Mouse (Mus musculus) CH12.LX (cell line): ENCODE data around the gene 1190005I06Rik. TPM values are rescaled to one million over a fixed set of nuclear protein-coding genes. Genes with fewer than 3 reads are reported as not detected.

Experiments used
- DNase-seq: peaks from one replicate; pipeline ENCODE4 v3.0.0-alpha.2; 2013; ENCODE audit errors: extremely low read depth
- H3K27ac ChIP-seq: 2 replicates; pipeline ENCODE4 v1.5.1; 2012; ENCODE audit warnings: low read depth, mild to moderate bottlenecking, control low read depth, moderate library complexity; ENCODE audit not compliant: insufficient read depth
- H3K27me3 ChIP-seq: replicated peaks from 2 replicates; pipeline ENCODE3; 2012; ENCODE audit warnings: inconsistent platforms
- H3K36me3 ChIP-seq, 2 experiments: replicated peaks in 1 of 2; 2 replicates each; pipeline versions ENCODE3 to v1.6.1; 2012; ENCODE audit warnings: inconsistent platforms in 1 of 2, low read length in 1 of 2, mild to moderate bottlenecking in 1 of 2, mixed read lengths in 1 of 2, moderate library complexity in 1 of 2; ENCODE audit not compliant: control insufficient read depth in 1 of 2, insufficient read depth in 1 of 2
- H3K4me1 ChIP-seq, 2 experiments: 2 replicates each; pipeline ENCODE4 v1.6.1; 2012; ENCODE audit warnings: inconsistent platforms in 1 of 2, moderate library complexity in 1 of 2; ENCODE audit not compliant: insufficient read depth in 2 of 2, control insufficient read depth in 1 of 2
- H3K4me2 ChIP-seq: 2 replicates; pipeline ENCODE4 v1.6.1; 2012; ENCODE audit warnings: low read depth, mild to moderate bottlenecking, control low read depth; ENCODE audit not compliant: poor library complexity, insufficient read depth, severe bottlenecking
- H3K4me3 ChIP-seq, 3 experiments: fragments of 150-350 bp in 1 of 3; sonication (generic) in 1 of 3; replicated peaks in 1 of 3; 2 replicates each; pipeline versions ENCODE3 to v1.5.1; 2011 to 2012; ENCODE audit warnings: low read depth in 2 of 3, low read length in 2 of 3, mild to moderate bottlenecking in 2 of 3, moderate library complexity in 2 of 3, control low read depth in 1 of 3, improper control_type of control experiment in 1 of 3, inconsistent platforms in 1 of 3, mixed read lengths in 1 of 3; ENCODE audit not compliant: poor library complexity in 1 of 3
- H3K79me2 ChIP-seq: replicated peaks from 2 replicates; pipeline ENCODE4 v1.6.1; 2012; ENCODE audit warnings: mild to moderate bottlenecking, moderate library complexity; ENCODE audit not compliant: control insufficient read depth, poor library complexity, insufficient read depth, severe bottlenecking; ENCODE audit errors: extremely low read depth
- H3K9ac ChIP-seq: 2 replicates; pipeline ENCODE4 v1.6.1; 2012; ENCODE audit warnings: low read depth, mild to moderate bottlenecking, control low read depth, moderate library complexity; ENCODE audit not compliant: insufficient read depth
- H3K9me3 ChIP-seq: replicated peaks from 2 replicates; pipeline ENCODE3; 2012; ENCODE audit warnings: low read length, inconsistent platforms, mixed read lengths
- BHLHE40 ChIP-seq: IDR thresholded peaks from 2 replicates; pipeline ENCODE4 v1.6.1; 2011; ENCODE audit warnings: mild to moderate bottlenecking, low read depth, low read length, improper control_type of control experiment
- CHD2 ChIP-seq: IDR thresholded peaks from 2 replicates; pipeline ENCODE4 v1.6.1; 2011; ENCODE audit warnings: low read length, improper control_type of control experiment
- E2F4 ChIP-seq: IDR thresholded peaks from 2 replicates; pipeline ENCODE4 v1.6.1; 2011; ENCODE audit warnings: low read depth, low read length, improper control_type of control experiment; ENCODE audit not compliant: insufficient replicate concordance
- ELF1 ChIP-seq: IDR thresholded peaks from 2 replicates; pipeline ENCODE4 v1.6.1; 2014; ENCODE audit warnings: low read depth, mild to moderate bottlenecking, inconsistent platforms, low read length, improper control_type of control experiment
- EP300 ChIP-seq: IDR thresholded peaks from 2 replicates; pipeline ENCODE4 v1.6.1; 2011; ENCODE audit warnings: low read length, improper control_type of control experiment
- GABPA ChIP-seq: IDR thresholded peaks from 2 replicates; pipeline ENCODE4 v1.6.1; 2012; ENCODE audit warnings: low read depth, low read length, improper control_type of control experiment, inconsistent platforms; ENCODE audit not compliant: insufficient replicate concordance
- HCFC1 ChIP-seq: IDR thresholded peaks from 2 replicates; pipeline ENCODE4 v1.6.1; 2012; ENCODE audit warnings: low read depth, mild to moderate bottlenecking, inconsistent platforms, low read length, improper control_type of control experiment
- IRF4 ChIP-seq: IDR thresholded peaks from 2 replicates; pipeline ENCODE4 v1.6.1; 2014; ENCODE audit warnings: low read depth, mild to moderate bottlenecking, inconsistent platforms, low read length, improper control_type of control experiment
- JUN ChIP-seq: IDR thresholded peaks from 2 replicates; pipeline ENCODE4 v1.6.1; 2011; ENCODE audit warnings: low read depth, mild to moderate bottlenecking, low read length, improper control_type of control experiment, moderate library complexity; ENCODE audit not compliant: insufficient read depth
- KAT2A ChIP-seq: IDR thresholded peaks from 2 replicates; pipeline ENCODE4 v1.6.1; 2012; ENCODE audit warnings: low read length, improper control_type of control experiment, inconsistent platforms; ENCODE audit not compliant: insufficient replicate concordance
- MAFK ChIP-seq: IDR thresholded peaks from 2 replicates; pipeline ENCODE4 v1.6.1; 2011; ENCODE audit warnings: low read length, improper control_type of control experiment; ENCODE audit not compliant: insufficient replicate concordance
- MAX ChIP-seq: IDR thresholded peaks from 2 replicates; pipeline ENCODE4 v1.6.1; 2011; ENCODE audit warnings: low read length, improper control_type of control experiment
- MAZ ChIP-seq: IDR thresholded peaks from 2 replicates; pipeline ENCODE4 v1.6.1; 2012; ENCODE audit warnings: low read depth, mild to moderate bottlenecking, inconsistent platforms, low read length, improper control_type of control experiment, moderate library complexity
- MEF2A ChIP-seq: IDR thresholded peaks from 2 replicates; pipeline ENCODE4 v1.6.1; 2014; ENCODE audit warnings: low read depth, mild to moderate bottlenecking, inconsistent platforms, low read length, improper control_type of control experiment, borderline replicate concordance
- MXI1 ChIP-seq: IDR thresholded peaks from 2 replicates; pipeline ENCODE4 v1.6.1; 2011; ENCODE audit warnings: mild to moderate bottlenecking, low read depth, low read length, improper control_type of control experiment
- NELFE ChIP-seq: IDR thresholded peaks from 2 replicates; pipeline ENCODE4 v1.6.1; 2011; ENCODE audit warnings: low read depth, low read length, improper control_type of control experiment
- NRF1 ChIP-seq: IDR thresholded peaks from 2 replicates; pipeline ENCODE4 v1.6.1; 2014; ENCODE audit warnings: low read depth, mild to moderate bottlenecking, inconsistent platforms, low read length, improper control_type of control experiment, moderate library complexity
- PAX5 ChIP-seq: IDR thresholded peaks from 2 replicates; pipeline ENCODE4 v1.6.1; 2012; ENCODE audit warnings: low read length, inconsistent platforms, mixed read lengths
- POLR2A ChIP-seq: IDR thresholded peaks from 2 replicates; pipeline ENCODE4 v1.6.1; 2011; ENCODE audit warnings: low read depth, mild to moderate bottlenecking, improper control_type of control experiment, low read length
- POLR2AphosphoS2 ChIP-seq: IDR thresholded peaks from 2 replicates; pipeline ENCODE4 v1.6.1; 2011; ENCODE audit warnings: low read depth, low read length, improper control_type of control experiment
- RAD21 ChIP-seq: IDR thresholded peaks from 2 replicates; pipeline ENCODE4 v1.6.1; 2011; ENCODE audit warnings: low read depth, mild to moderate bottlenecking, low read length, improper control_type of control experiment, moderate library complexity
- RCOR1 ChIP-seq: conservative IDR thresholded peaks from 2 replicates; pipeline ENCODE4 v1.6.1; 2012; ENCODE audit warnings: low read depth, mild to moderate bottlenecking, inconsistent platforms, low read length, improper control_type of control experiment
- SIN3A ChIP-seq: IDR thresholded peaks from 2 replicates; pipeline ENCODE4 v1.6.1; 2012; ENCODE audit warnings: low read length, improper control_type of control experiment, inconsistent platforms
- TBP ChIP-seq: conservative IDR thresholded peaks from 2 replicates; pipeline ENCODE4 v1.6.1; 2011; ENCODE audit warnings: low read depth, low read length, improper control_type of control experiment
- TCF12 ChIP-seq: IDR thresholded peaks from 2 replicates; pipeline ENCODE4 v1.6.1; 2014; ENCODE audit warnings: low read depth, mild to moderate bottlenecking, inconsistent platforms, low read length, improper control_type of control experiment
- USF1 ChIP-seq: IDR thresholded peaks from 2 replicates; pipeline ENCODE4 v1.6.1; 2014; ENCODE audit warnings: low read depth, mild to moderate bottlenecking, inconsistent platforms, low read length, improper control_type of control experiment
- USF2 ChIP-seq: conservative IDR thresholded peaks from 2 replicates; pipeline ENCODE4 v1.6.1; 2011; ENCODE audit warnings: low read depth, low read length, improper control_type of control experiment
- ZC3H11A ChIP-seq: IDR thresholded peaks from 2 replicates; pipeline ENCODE4 v1.6.1; 2012; ENCODE audit warnings: low read depth, mild to moderate bottlenecking, inconsistent platforms, low read length, improper control_type of control experiment
- ZMIZ1 ChIP-seq: IDR thresholded peaks from 2 replicates; pipeline ENCODE4 v1.6.1; 2012; ENCODE audit warnings: low read depth, mild to moderate bottlenecking, inconsistent platforms, low read length, improper control_type of control experiment
- dilution Hi-C: fragments of 300-500 bp; cut with MboI; formaldehyde crosslinking; loops from 2 replicates; pipeline ENCODE4 v1.14.3; 2020; ENCODE audit warnings: low sequenced_read_pairs; ENCODE audit not compliant: extremely low pct_unique_long_range_greater_than_20kb, extremely low pct_ligation_motif_present
- in situ Hi-C: fragments of 300-500 bp; cut with MboI; formaldehyde crosslinking; loops from 3 replicates; pipeline ENCODE4 v1.14.3; 2019; ENCODE audit warnings: low sequenced_read_pairs, low pct_ligation_motif_present, low pct_unique_long_range_greater_than_20kb, mixed read lengths
- polyA plus RNA-seq: library from polyadenylated mRNA; unstranded; fragments of >175 nt; gene quantifications from 2 replicates; pipeline ENCODE4 v1.2.1, GENCODE M21; 2012; ENCODE audit warnings: low read depth; ENCODE audit not compliant: insufficient read length
- total RNA-seq, 2 experiments: library from RNA; depleted of rRNA; stranded (reverse); fragments of 300-350 nt in 1 of 2; fragments of >200 nt in 1 of 2; gene quantifications; 2 replicates each; pipeline ENCODE4 v1.2.3; 2012 to 2014

Gene 1190005I06Rik
- total and polyA plus RNA-seq, 3 experiments: 0.36 to 0.85 TPM; not detected in 1

DNA sequence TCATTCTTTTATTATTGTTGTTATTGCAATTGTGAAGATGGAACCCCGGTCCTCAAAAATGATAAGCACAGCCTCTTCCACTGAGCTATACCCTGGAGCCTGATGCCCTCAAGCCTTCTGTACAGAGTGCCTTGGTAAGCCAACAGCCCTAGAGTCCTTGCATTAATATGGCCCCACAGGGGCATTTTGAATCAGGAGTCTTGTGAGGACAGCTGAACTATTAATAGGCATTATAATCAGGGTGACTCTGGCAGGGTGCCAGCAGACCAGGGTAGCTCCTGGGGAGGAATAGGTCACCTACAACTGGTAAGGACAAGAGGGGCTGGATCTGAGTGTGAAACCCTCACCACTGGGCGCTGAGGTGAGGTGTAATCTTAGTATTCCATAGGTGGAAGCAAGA, 57.5 kb downstream of the 1190005I06Rik start:
- Histone ChIP-seq H3K4me2 (peak overlapping the region; percentile 75), H3K36me3 (peaks cover 16 to 27% of the 10 kb centered on the region in 2 experiments), H3K27ac (no peak overlapping the region), H3K9ac (peak overlapping the region; percentile 15; the same call in 1 of the 2 replicates), H3K4me1 (peaks cover 3 to 16% of the 10 kb centered on the region in 2 experiments; a peak in 3 of 4 replicates), H3K4me3 (peak overlapping the region in 1 of 3 experiments; percentile 97), H3K27me3 (peaks cover 12% of the 10 kb centered on the region), H3K9me3 (peaks cover 6% of the 10 kb centered on the region), H3K79me2 (peaks cover 17% of the 10 kb centered on the region)
- dilution Hi-C loops: no loop called here
- in situ Hi-C loops: no loop called here
- DNase-seq: peak; percentile 24
- TF ChIP-seq ZC3H11A (no peak), MXI1 (no peak), USF1 (no peak), JUN (no peak), RAD21 (no peak), SIN3A (no peak), MAFK (no peak), RCOR1 (no peak), POLR2AphosphoS2 (no peak), KAT2A (no peak), TBP (no peak), NELFE (no peak), POLR2A (no peak), EP300 (no peak)

DNA sequence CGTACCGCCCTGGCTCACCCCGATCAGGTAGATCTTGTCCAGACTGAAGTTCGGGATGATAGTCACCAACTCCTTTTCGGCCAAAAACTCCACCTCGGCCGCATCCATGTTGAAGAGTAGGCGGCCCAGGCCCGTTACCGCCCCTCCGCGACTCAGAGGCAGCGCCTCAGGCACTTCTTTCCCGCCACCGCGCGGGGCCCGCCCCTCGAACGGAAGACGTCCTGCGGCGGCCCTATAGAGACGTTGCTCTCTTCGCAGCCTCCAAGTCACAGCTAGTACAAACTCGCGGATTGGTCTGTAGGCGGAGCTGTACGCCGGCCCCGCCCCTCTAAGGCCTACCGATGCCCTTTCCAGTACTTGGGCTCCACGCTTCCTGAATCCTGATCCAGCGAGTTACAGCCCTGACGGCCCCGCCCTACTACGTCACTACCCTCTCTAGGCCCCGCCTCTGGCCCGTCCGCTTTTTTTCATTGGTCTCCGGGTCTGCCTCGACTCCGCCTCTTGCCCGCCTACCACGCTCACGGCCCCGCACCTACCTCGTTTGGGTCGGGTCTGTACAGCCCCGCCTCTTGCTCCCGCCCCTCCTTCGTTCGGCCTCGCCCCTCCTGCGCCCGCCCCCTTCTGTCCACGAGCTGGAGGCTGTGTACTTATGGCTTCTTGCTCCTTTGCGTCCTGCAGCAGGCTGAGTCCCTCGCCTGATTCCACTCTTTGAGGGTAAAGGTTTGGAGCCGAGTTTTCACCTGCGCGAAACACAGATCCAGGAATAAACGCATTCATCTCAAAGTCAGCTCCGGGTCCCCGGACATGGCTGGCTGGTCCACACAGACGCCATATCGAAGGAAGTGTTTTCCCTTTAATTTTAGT, 58.3 kb downstream of the 1190005I06Rik start, which contains the start of gene Gins2:
Gins2 (minus strand) TSS at position 397 of the 864 bp plus-strand sequence.
- Histone ChIP-seq H3K27me3 (peaks cover 12% of the 10 kb centered on the region), H3K36me3 (peaks cover 23 to 35% of the 10 kb centered on the region in 2 experiments), H3K27ac (peak within 1 kb of the TSS; percentile 5), H3K4me1 (peaks cover 3 to 16% of the 10 kb centered on the region in 2 experiments; a peak in 3 of 4 replicates), H3K9me3 (peaks cover 1% of the 10 kb centered on the region), H3K79me2 (peaks cover 17% of the 10 kb centered on the region), H3K4me2 (peak within 1 kb of the TSS; percentile 82), H3K9ac (peak within 1 kb of the TSS; percentile 90), H3K4me3 (peak within 1 kb of the TSS; percentile 76 to 97 (median 85))
- DNase-seq: peak; percentile 99
- in situ Hi-C loops (no loop called here), dilution Hi-C loops (no loop called here)
- TF ChIP-seq GABPA (peak; percentile 99), KAT2A (peak; percentile 73; the same call in 1 of the 2 replicates), MAZ (peak; percentile 36; the same call in 1 of the 2 replicates), PAX5 (no peak), IRF4 (0 out of 2 replicates have a peak, but pooled peaks have one; percentile 5), SIN3A (peak; percentile 85), BHLHE40 (no peak), USF2 (no peak), MEF2A (peak; percentile 70), POLR2A (peak; percentile 74), ELF1 (peak; percentile 95), ZMIZ1 (peak; percentile 25; the same call in 1 of the 2 replicates), CHD2 (peak; percentile 76), E2F4 (peak; percentile 98), MAX (peak; percentile 30; the same call in 1 of the 2 replicates), TCF12 (peak; percentile 45; the same call in 1 of the 2 replicates), USF1 (no peak), MXI1 (peak; percentile 55), NELFE (peak; percentile 47; the same call in 1 of the 2 replicates), HCFC1 (peak; percentile 83), NRF1 (peak; percentile 43), JUN (no peak)
